Mouse (Mus musculus): ENCODE data around the gene A530032D15Rik. TPM values are rescaled to one million over a fixed set of nuclear protein-coding genes. Genes with fewer than 3 reads are reported as not detected.
A peak's percentile ranks its signal among the peaks of the same experiment; 100 is the strongest.
"Not testable (repeated sequence)": the region's sequence is repeated elsewhere in the genome, so short reads cannot be mapped to it uniquely, and the experiment has no call there.

A530032D15Rik gene
- not detected in 2 replicates for polyA plus RNA-seq (2015; fragmentation: Nextera tagmentation; extraction: Ambion mirVana)

DNA sequence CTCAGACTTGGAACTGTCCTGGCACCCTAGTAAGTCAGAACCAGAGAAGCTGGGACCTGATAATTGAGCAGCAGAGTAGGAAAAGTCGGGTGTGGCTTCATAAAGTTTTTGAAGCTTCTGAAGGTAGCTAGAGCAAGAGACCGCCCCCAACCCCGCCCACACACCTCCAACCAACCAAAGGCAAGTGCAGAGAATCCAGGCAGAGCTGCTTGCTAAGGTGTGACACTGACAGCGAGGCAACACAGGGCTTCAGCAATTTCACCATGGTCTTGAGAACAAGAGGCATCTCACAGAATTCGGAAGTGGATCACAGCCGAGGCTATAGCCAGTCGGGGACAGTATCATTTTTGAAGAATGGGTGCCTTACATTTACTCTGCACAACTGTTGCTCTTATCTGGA, at the start of gene A530032D15Rik:
TSS of gene A530032D15Rik (minus strand) at position 101 of the 400 bp plus-strand sequence.
- WGBS, result 63% methylated on average over 1 of the region's 7 CpGs
- H3K27ac ChIP-seq; H3K36me3 ChIP-seq; ATAC-seq (replicated peaks; ENCODE audit: insufficient number of reproducible peaks, insufficient read depth, low FRiP score, low read depth); H3K27me3 ChIP-seq; H3K4me1 ChIP-seq (replicated peaks); H3K9ac ChIP-seq; H3K9me3 ChIP-seq (replicated peaks); H3K4me2 ChIP-seq; H3K4me3 ChIP-seq: not testable (repeated sequence)

- not testable (repeated sequence) for H3K4me2 ChIP-seq; H3K9me3 ChIP-seq (replicated peaks); H3K4me3 ChIP-seq; H3K4me1 ChIP-seq (replicated peaks); H3K27ac ChIP-seq; H3K27me3 ChIP-seq; H3K36me3 ChIP-seq; ATAC-seq (replicated peaks; ENCODE audit: insufficient number of reproducible peaks, insufficient read depth, low FRiP score, low read depth); H3K9ac ChIP-seq
- WGBS, result 67% methylated on average over 4 of the region's 5 CpGs
These were observed 45.5 kb upstream of the A530032D15Rik start for GRCm38 (mm10) chr1:85155151-85155550.

GRCm38 (mm10) chr1:85133671-85134070, 24.0 kb upstream of the A530032D15Rik start:
- not testable (repeated sequence) for H3K36me3 ChIP-seq; H3K9me3 ChIP-seq (replicated peaks); H3K4me3 ChIP-seq; H3K9ac ChIP-seq; ATAC-seq (replicated peaks; ENCODE audit: insufficient number of reproducible peaks, insufficient read depth, low FRiP score, low read depth); H3K4me1 ChIP-seq (replicated peaks); H3K27ac ChIP-seq; H3K27me3 ChIP-seq; H3K4me2 ChIP-seq
- 80% methylated on average over 22 of the region's 22 CpGs for WGBS

GRCm38 (mm10) chr1:85121841-85122240, 12.2 kb upstream of the A530032D15Rik start:
- H3K27ac ChIP-seq; H3K4me3 ChIP-seq; H3K27me3 ChIP-seq; ATAC-seq (replicated peaks; ENCODE audit: insufficient number of reproducible peaks, insufficient read depth, low FRiP score, low read depth); H3K9me3 ChIP-seq (replicated peaks); H3K9ac ChIP-seq; H3K36me3 ChIP-seq; H3K4me2 ChIP-seq; H3K4me1 ChIP-seq (replicated peaks): not testable (repeated sequence)
- WGBS, result 82% methylated on average over 4 of the region's 4 CpGs

DNA sequence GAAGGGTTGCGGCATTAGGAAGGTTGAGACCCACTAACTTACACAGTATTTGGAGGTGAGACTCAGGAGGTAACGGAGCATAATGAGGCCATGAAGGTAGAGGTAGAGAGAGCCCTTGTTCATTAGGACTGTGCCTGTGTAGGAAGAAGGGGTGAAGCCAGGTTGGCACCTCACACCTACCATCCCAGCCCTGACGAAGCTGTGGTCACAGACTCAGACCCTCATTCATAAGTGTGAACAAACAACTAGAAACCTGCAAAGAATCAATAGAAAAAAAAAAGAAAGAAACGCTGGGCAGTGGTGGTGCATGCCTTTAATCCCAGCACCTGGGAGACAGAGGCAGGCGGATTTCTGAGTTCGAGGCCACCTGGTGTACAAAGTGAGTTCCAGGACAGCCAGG, 8.7 kb upstream of the A530032D15Rik start:
- H3K27me3 ChIP-seq; H3K27ac ChIP-seq; H3K4me1 ChIP-seq (replicated peaks); ATAC-seq (replicated peaks; ENCODE audit: insufficient number of reproducible peaks, insufficient read depth, low FRiP score, low read depth); H3K36me3 ChIP-seq; H3K9me3 ChIP-seq (replicated peaks); H3K4me2 ChIP-seq; H3K4me3 ChIP-seq; H3K9ac ChIP-seq: not testable (repeated sequence)
- WGBS, result 68% methylated on average over 6 of the region's 6 CpGs

GRCm38 (mm10) chr1:85117537-85117936, 7.9 kb upstream of the A530032D15Rik start:
- not testable (repeated sequence) for H3K9ac ChIP-seq; H3K9me3 ChIP-seq (replicated peaks); H3K4me2 ChIP-seq; H3K27ac ChIP-seq; H3K36me3 ChIP-seq; H3K4me3 ChIP-seq; ATAC-seq (replicated peaks; ENCODE audit: insufficient number of reproducible peaks, insufficient read depth, low FRiP score, low read depth); H3K27me3 ChIP-seq; H3K4me1 ChIP-seq (replicated peaks)
- 59% methylated on average over 5 of the region's 6 CpGs for WGBS

GRCm38 (mm10) chr1:85114666-85115402, 5.2 kb upstream of the A530032D15Rik start:
- not testable (repeated sequence) for H3K4me1 ChIP-seq (replicated peaks); H3K9ac ChIP-seq; H3K9me3 ChIP-seq (replicated peaks); H3K27me3 ChIP-seq; ATAC-seq (replicated peaks; ENCODE audit: insufficient number of reproducible peaks, insufficient read depth, low FRiP score, low read depth); H3K36me3 ChIP-seq; H3K4me3 ChIP-seq; H3K4me2 ChIP-seq; H3K27ac ChIP-seq
- WGBS, result 52% methylated on average over 6 of the region's 6 CpGs

- 0 out of 2 replicates have a peak, but pooled peaks have one; percentile 50 for ATAC-seq (replicated peaks; ENCODE audit: insufficient number of reproducible peaks, insufficient read depth, low FRiP score, low read depth)
- not testable (repeated sequence) for H3K9me3 ChIP-seq (replicated peaks); H3K4me3 ChIP-seq; H3K36me3 ChIP-seq; H3K9ac ChIP-seq; H3K27me3 ChIP-seq; H3K4me1 ChIP-seq (replicated peaks); H3K27ac ChIP-seq; H3K4me2 ChIP-seq
- 73% methylated on average over 3 of the region's 3 CpGs for WGBS
These were observed 4.4 kb upstream of the A530032D15Rik start for GRCm38 (mm10) chr1:85114078-85114477.

DNA sequence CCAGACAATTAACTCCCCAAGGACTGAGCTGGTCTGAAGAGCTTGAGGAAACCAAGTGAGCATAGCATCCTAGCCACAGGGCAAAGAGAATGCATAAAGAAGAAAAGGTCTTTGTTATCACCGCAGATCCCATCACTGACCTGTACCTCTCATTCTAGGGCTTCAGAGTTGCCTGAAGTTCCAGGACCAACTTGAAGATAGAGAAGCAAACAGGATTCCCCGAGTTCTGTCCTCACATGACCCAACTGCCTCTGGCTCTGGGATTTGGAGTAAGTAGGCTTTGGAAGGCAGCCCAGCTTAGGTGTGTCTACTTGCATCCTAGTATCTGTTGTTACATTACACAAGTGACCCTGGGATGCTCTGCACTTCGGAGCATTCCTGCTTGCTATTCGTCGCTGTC, 3.2 kb upstream of the A530032D15Rik start:
- WGBS, result 63% methylated on average over 2 of the region's 5 CpGs
- H3K9ac ChIP-seq; ATAC-seq (replicated peaks; ENCODE audit: insufficient number of reproducible peaks, insufficient read depth, low FRiP score, low read depth); H3K4me1 ChIP-seq (replicated peaks); H3K4me3 ChIP-seq; H3K9me3 ChIP-seq (replicated peaks); H3K4me2 ChIP-seq; H3K27me3 ChIP-seq; H3K36me3 ChIP-seq; H3K27ac ChIP-seq: not testable (repeated sequence)

GRCm38 (mm10) chr1:85112266-85112665, 2.6 kb upstream of the A530032D15Rik start:
- H3K36me3 ChIP-seq; H3K9ac ChIP-seq; H3K27me3 ChIP-seq; H3K4me1 ChIP-seq (replicated peaks); H3K9me3 ChIP-seq (replicated peaks); H3K4me3 ChIP-seq; H3K27ac ChIP-seq; ATAC-seq (replicated peaks; ENCODE audit: insufficient number of reproducible peaks, insufficient read depth, low FRiP score, low read depth); H3K4me2 ChIP-seq: not testable (repeated sequence)
- WGBS, result 75% methylated on average over 7 of the region's 7 CpGs

DNA sequence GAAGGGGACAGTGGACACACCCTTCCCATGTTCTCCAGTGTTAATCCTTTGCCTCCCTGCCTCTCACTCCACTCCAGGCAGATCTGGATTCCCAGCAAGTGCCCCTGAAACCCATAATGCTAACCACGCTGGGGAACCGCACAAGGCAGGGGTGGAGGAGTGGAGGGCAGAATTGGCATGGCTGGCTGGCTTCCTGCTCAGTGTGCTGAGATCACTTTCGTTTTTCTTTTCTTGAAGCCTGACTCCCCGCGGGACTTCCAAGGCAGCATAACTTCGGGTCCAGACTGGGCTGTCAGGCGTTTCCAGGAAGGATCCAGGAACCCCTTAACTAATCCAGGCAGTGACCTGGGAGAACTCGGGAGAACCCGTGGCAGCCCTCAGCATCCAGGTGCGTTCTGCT, 1.9 kb upstream of the A530032D15Rik start:
- H3K9me3 ChIP-seq (replicated peaks); H3K4me3 ChIP-seq; H3K4me2 ChIP-seq; H3K9ac ChIP-seq; H3K27ac ChIP-seq; H3K36me3 ChIP-seq; ATAC-seq (replicated peaks; ENCODE audit: insufficient number of reproducible peaks, insufficient read depth, low FRiP score, low read depth); H3K27me3 ChIP-seq; H3K4me1 ChIP-seq (replicated peaks): not testable (repeated sequence)
- 62% methylated on average over 10 of the region's 10 CpGs for WGBS

DNA sequence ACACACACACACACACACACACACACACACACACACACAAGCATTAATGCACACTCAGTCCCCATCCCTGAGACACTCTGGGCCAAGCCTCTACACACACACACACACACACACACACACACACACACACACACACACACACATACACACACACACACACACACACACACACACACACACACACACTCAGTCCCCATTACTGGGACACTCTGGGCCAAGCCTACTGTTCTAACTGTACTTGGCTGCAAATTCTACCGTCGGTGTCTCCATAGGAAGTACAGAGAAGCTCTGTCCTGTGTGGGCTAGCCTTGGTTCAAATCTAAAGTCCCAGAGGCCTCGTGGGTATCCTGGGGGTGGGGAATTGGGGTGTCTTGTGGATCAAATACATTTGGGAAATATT, 1.2 kb upstream of the A530032D15Rik start:
- not testable (repeated sequence) for H3K4me3 ChIP-seq

More for the DNA sequence above, 1.2 kb upstream of the A530032D15Rik start:
- H3K9me3 ChIP-seq (replicated peaks); H3K4me1 ChIP-seq (replicated peaks); H3K27me3 ChIP-seq; H3K4me2 ChIP-seq; H3K9ac ChIP-seq; ATAC-seq (replicated peaks; ENCODE audit: insufficient number of reproducible peaks, insufficient read depth, low FRiP score, low read depth); H3K36me3 ChIP-seq; H3K27ac ChIP-seq: not testable (repeated sequence)
- WGBS, result 75% methylated on average over 3 of the region's 3 CpGs
